ENCODE assay signal across 8 mouse cellular contexts in the genomic region with DNA sequence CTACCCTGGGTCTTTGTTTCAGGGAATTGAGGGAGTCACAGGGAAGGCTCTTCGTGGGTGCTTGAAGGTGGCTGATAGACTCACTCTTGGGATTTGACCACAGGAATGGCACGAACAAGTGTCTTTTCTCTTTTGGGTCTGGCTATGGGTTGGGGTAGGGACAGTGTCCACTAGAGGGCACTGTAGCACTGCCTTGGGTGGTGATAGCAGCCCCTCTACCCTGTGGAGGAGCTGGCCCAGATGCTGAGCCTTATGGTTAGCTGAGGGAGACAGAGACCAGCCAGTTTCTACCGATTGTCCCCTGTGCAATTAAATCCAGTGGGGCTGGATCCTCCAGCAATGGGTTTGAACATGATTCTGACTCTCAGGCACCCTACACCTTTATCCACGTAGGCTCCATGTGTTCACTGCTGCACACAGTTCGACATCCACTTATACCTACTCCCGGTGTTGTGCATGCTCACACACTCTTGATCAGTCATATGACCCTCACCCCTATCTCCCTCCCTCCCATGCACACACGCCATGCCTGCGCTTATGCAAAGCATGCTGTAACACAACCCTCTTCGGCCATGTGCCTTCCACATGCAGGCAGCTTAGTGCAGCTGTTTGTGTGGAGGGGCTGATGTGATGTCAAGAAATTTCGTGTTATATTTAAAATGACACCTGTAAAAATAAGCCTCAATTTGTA.
DNase-seq lines count a peak whose midpoint lies in the region; ATAC-seq and TF ChIP-seq lines count a peak whose summit lies in the region.

No protein-coding gene starts in this region.

- no peaks in the 10 kb centered on the region for H3K36me3 ChIP-seq in intestine, embryonic 16.5 days (ENCODE audit: control insufficient read depth, insufficient read depth, low read length)
- H3K36me3 ChIP-seq in limb, embryonic 15.5 days: no peaks in the 10 kb centered on the region
- no peaks in the 10 kb centered on the region for H3K36me3 ChIP-seq in neural tube, embryonic 11.5 days (ENCODE audit: control insufficient read depth, insufficient read depth, low read length)

- TF ChIP-seq CTCF in bone marrow, adult 2 months (IDR thresholded peaks at IDR 0.05; ENCODE audit: control insufficient read depth, insufficient read depth, low read length): peak; percentile 66

- no peak overlapping the region for H3K4me2 ChIP-seq in intestine, embryonic 16.5 days (ENCODE audit: low read depth, low read length)
- H3K4me2 ChIP-seq in limb, embryonic 15.5 days: no peak overlapping the region
- H3K4me2 ChIP-seq in neural tube, embryonic 11.5 days (ENCODE audit: low read depth): no peak overlapping the region

- 54% methylated on average over 10 of the region's 10 CpGs for WGBS in bone marrow, adult 2 months
- 56% methylated on average over 10 of the region's 10 CpGs for WGBS in intestine, embryonic 16.5 days
- 34% methylated on average over 10 of the region's 10 CpGs for WGBS in limb, embryonic 15.5 days
- 55% methylated on average over 10 of the region's 10 CpGs for WGBS in neural tube, embryonic 11.5 days

- H3K9me3 ChIP-seq in intestine, embryonic 16.5 days (ENCODE audit: control insufficient read depth, low read length): no peaks in the 10 kb centered on the region
- no peaks in the 10 kb centered on the region for H3K9me3 ChIP-seq in limb, embryonic 15.5 days
- no peaks in the 10 kb centered on the region for H3K9me3 ChIP-seq in neural tube, embryonic 11.5 days (ENCODE audit: control insufficient read depth, low read length)

- no peak for TF ChIP-seq POLR2A in bone marrow, adult 2 months (IDR thresholded peaks at IDR 0.05; ENCODE audit: borderline replicate concordance, control insufficient read depth, low read depth, low read length)

- H3K27me3 ChIP-seq in intestine, embryonic 16.5 days (replicated peaks; ENCODE audit: control insufficient read depth, insufficient read depth, low read length): no peaks in the 10 kb centered on the region
- H3K27me3 ChIP-seq in limb, embryonic 15.5 days: peaks cover 15% of the 10 kb centered on the region; the same call in 1 of the 2 replicates
- H3K27me3 ChIP-seq in neural tube, embryonic 11.5 days (ENCODE audit: control insufficient read depth, insufficient read depth, low read length): no peaks in the 10 kb centered on the region

- ATAC-seq in intestine, embryonic 16.5 days: peak; percentile 67
- ATAC-seq in limb, embryonic 15.5 days (ENCODE audit: insufficient number of reproducible peaks, low FRiP score, low TSS enrichment, low read depth): peak; percentile 80; the same call in 1 of the 2 replicates
- peak; percentile 90 for ATAC-seq in neural tube, embryonic 11.5 days (ENCODE audit: insufficient read depth, low FRiP score, low TSS enrichment)
- ATAC-seq in activated CD4-positive, CD25-positive, alpha-beta regulatory T cell, adult 4 months: no peak

- peak; percentile 26 for DNase-seq in right cerebral cortex, postnatal 14 days
- no peak for DNase-seq in right cerebral cortex, adult 18-20 months
- peak; percentile 49 for DNase-seq in gastrocnemius, postnatal 10 days
- DNase-seq in neural tube, embryonic 11.5 days (ENCODE audit: low spot score): peak; percentile 72

- no peak overlapping the region for H3K4me3 ChIP-seq in bone marrow, adult 2 months (replicated peaks; ENCODE audit: control insufficient read depth, low read depth, low read length)
- no peak overlapping the region for H3K4me3 ChIP-seq in intestine, embryonic 16.5 days (ENCODE audit: low read length)
- no peak overlapping the region for H3K4me3 ChIP-seq in limb, embryonic 15.5 days
- no peak overlapping the region for H3K4me3 ChIP-seq in neural tube, embryonic 11.5 days (ENCODE audit: low read depth, low read length)

- no peak overlapping the region for H3K9ac ChIP-seq in intestine, embryonic 16.5 days (ENCODE audit: low read depth, low read length)
- H3K9ac ChIP-seq in limb, embryonic 15.5 days: no peak overlapping the region
- H3K9ac ChIP-seq in neural tube, embryonic 11.5 days (ENCODE audit: low read length): no peak overlapping the region

- peaks cover 1% of the 10 kb centered on the region for H3K4me1 ChIP-seq in bone marrow, adult 2 months (ENCODE audit: control insufficient read depth, insufficient read depth, low read length)
- no peaks in the 10 kb centered on the region for H3K4me1 ChIP-seq in intestine, embryonic 16.5 days (ENCODE audit: control insufficient read depth, insufficient read depth, low read length)
- H3K4me1 ChIP-seq in limb, embryonic 15.5 days: peaks cover 5% of the 10 kb centered on the region; the same call in 1 of the 2 replicates
- no peaks in the 10 kb centered on the region for H3K4me1 ChIP-seq in neural tube, embryonic 11.5 days (ENCODE audit: control insufficient read depth, insufficient read depth, low read length)

- H3K27ac ChIP-seq in bone marrow, adult 2 months (ENCODE audit: control insufficient read depth, insufficient read depth, low read depth, low read length, poor library complexity): no peak overlapping the region
- no peak overlapping the region for H3K27ac ChIP-seq in intestine, embryonic 16.5 days (ENCODE audit: low read length)
- no peak overlapping the region for H3K27ac ChIP-seq in limb, embryonic 15.5 days
- no peak overlapping the region for H3K27ac ChIP-seq in neural tube, embryonic 11.5 days (ENCODE audit: low read depth, low read length)
